Mouse (Mus musculus) Patski (cell line): ENCODE results near the gene Lcn10. TPM values are rescaled to one million over a fixed set of nuclear protein-coding genes. Genes with fewer than 3 reads are reported as not detected.

Experiments used
- ATAC-seq: fragments of 100-300 bp; one replicate; pipeline ENCODE4 v1.8.0; 2021
- CTCF ChIA-PET: fragments of 350-600 bp; sonication (Branson Sonifier 250); formaldehyde crosslinking; loops from one replicate; lab custom pipeline; 2022; ENCODE audit warnings: inconsistent platforms; lab: Charles Lee
- POLR2A ChIA-PET: fragments of 350-600 bp; sonication (Branson Sonifier 250); formaldehyde crosslinking; loops from one replicate; lab custom pipeline; 2022; ENCODE audit warnings: antibody characterized with exemption, inconsistent platforms; lab: Charles Lee
- DNase-seq: peaks from one replicate; pipeline ENCODE4 v3.0.0-alpha.2; 2011; ENCODE audit warnings: low read depth, low spot score
- H3K27me3 ChIP-seq: fragments of 371-371 bp; one replicate; pipeline ENCODE4 v1.5.1; 2021
- CTCF ChIP-seq: fragments of 100-300 bp; IDR thresholded peaks from one replicate; pipeline ENCODE4 v1.5.1; 2021
- in situ Hi-C: fragments of 300-500 bp; cut with MboI; formaldehyde crosslinking; loops from 3 replicates; pipeline ENCODE4 v1.11.1; 2018; ENCODE audit warnings: low pct_unique_long_range_greater_than_20kb, mixed read lengths
- polyA plus RNA-seq: library from polyadenylated mRNA; unstranded; gene quantifications from one replicate; pipeline ENCODE4 v1.2.3, GENCODE M21; 2021

Lcn10 gene
- polyA plus RNA-seq: not detected

- DNase-seq: no peak
- ChIA-PET CTCF (no interaction called here), POLR2A (no interaction called here)
- peaks cover 26% of the 10 kb centered on the region for H3K27me3 ChIP-seq
- ATAC-seq: no peak
- no peak for TF ChIP-seq CTCF
- in situ Hi-C loops: no loop called here
These were observed at the start of gene Lcn10 for GRCm38 (mm10) chr2:25682426-25682825. Gene Lcn10 (plus strand): TSS chr2:25682726.

GRCm38 (mm10) chr2:25633616-25634015 lies 48.9 kb upstream of the Lcn10 start:
- no peak for TF ChIP-seq CTCF
- H3K27me3 ChIP-seq: peaks cover 12% of the 10 kb centered on the region
- DNase-seq (no peak), ATAC-seq (no peak)
- in situ Hi-C loops: no loop called here
- CTCF ChIA-PET: no interaction called here
- POLR2A ChIA-PET: no interaction called here

GRCm38 (mm10) chr2:25634046-25634445 lies 48.5 kb upstream of the Lcn10 start:
- POLR2A ChIA-PET: no interaction called here
- peaks cover 12% of the 10 kb centered on the region for H3K27me3 ChIP-seq
- DNase-seq: no peak
- no peak for ATAC-seq
- no peak for TF ChIP-seq CTCF
- in situ Hi-C loops: no loop called here
- CTCF ChIA-PET: no interaction called here

GRCm38 (mm10) chr2:25639890-25640289 lies 42.6 kb upstream of the Lcn10 start:
- CTCF ChIA-PET: no interaction called here
- in situ Hi-C loops: no loop called here
- DNase-seq (no peak), ATAC-seq (no peak)
- H3K27me3 ChIP-seq: peaks cover 11% of the 10 kb centered on the region
- POLR2A ChIA-PET: interaction anchor here (0.6 kb wide), 1 partner anchor 363 kb away, joined by 5 read pairs; no protein-coding TSS in a partner anchor
- peak; percentile 60 for TF ChIP-seq CTCF

- peaks cover 12% of the 10 kb centered on the region for H3K27me3 ChIP-seq
- no peak for TF ChIP-seq CTCF
- POLR2A ChIA-PET: interaction anchor here (0.8 kb wide), 1 partner anchor 9 kb away, joined by 3 read pairs; no protein-coding TSS in a partner anchor
- CTCF ChIA-PET: no interaction called here
- ATAC-seq: no peak
- DNase-seq: no peak
- in situ Hi-C loops: no loop called here
These were observed 29.6 kb upstream of the Lcn10 start, which contains the start of gene Lcn8 for GRCm38 (mm10) chr2:25652902-25653301. Gene Lcn8 (plus strand): TSS chr2:25653120.

- CTCF ChIA-PET: interaction anchor here (1.1 kb wide), 1 partner anchor 16 kb away, joined by 3 read pairs; no protein-coding TSS in a partner anchor
- no peak for ATAC-seq
- no peak for TF ChIP-seq CTCF
- in situ Hi-C loops: no loop called here
- POLR2A ChIA-PET: no interaction called here
- H3K27me3 ChIP-seq: peaks cover 12% of the 10 kb centered on the region
- DNase-seq: no peak
These were observed 28.0 kb upstream of the Lcn10 start for GRCm38 (mm10) chr2:25654502-25654901.

- DNase-seq: no peak
- CTCF ChIA-PET: interaction anchor here (0.6 kb wide), 1 partner anchor 29 kb away, joined by 3 read pairs; the partner anchor contains the start of gene Fcna
- no peak for ATAC-seq
- in situ Hi-C loops: no loop called here
- H3K27me3 ChIP-seq: peaks cover 9% of the 10 kb centered on the region
- POLR2A ChIA-PET: interaction anchor here (0.7 kb wide), 1 partner anchor 61 kb away, joined by 13 read pairs; no protein-coding TSS in a partner anchor
- no peak for TF ChIP-seq CTCF
These were observed 25.8 kb upstream of the Lcn10 start for GRCm38 (mm10) chr2:25656691-25657090.

- CTCF ChIA-PET: interaction anchor here (0.6 kb wide), 1 partner anchor 29 kb away, joined by 3 read pairs; the partner anchor contains the start of gene Fcna
- no peak for TF ChIP-seq CTCF
- DNase-seq (peak; percentile 48), ATAC-seq (no peak)
- POLR2A ChIA-PET: no interaction called here
- H3K27me3 ChIP-seq: peaks cover 6% of the 10 kb centered on the region
- in situ Hi-C loops: no loop called here
These were observed 25.3 kb upstream of the Lcn10 start for GRCm38 (mm10) chr2:25657246-25657645.

- CTCF ChIA-PET: no interaction called here
- TF ChIP-seq CTCF: no peak
- DNase-seq (no peak), ATAC-seq (no peak)
- POLR2A ChIA-PET: no interaction called here
- peaks cover 2% of the 10 kb centered on the region for H3K27me3 ChIP-seq
- in situ Hi-C loops: no loop called here
These were observed 24.9 kb upstream of the Lcn10 start, which contains the start of gene Lcn5 for GRCm38 (mm10) chr2:25657652-25658051. Gene Lcn5 (plus strand): TSS chr2:25657952.

GRCm38 (mm10) chr2:25660279-25660678 lies 22.2 kb upstream of the Lcn10 start:
- TF ChIP-seq CTCF: no peak

GRCm38 (mm10) chr2:25661245-25661970 lies 21.1 kb upstream of the Lcn10 start:
- ChIA-PET POLR2A (no interaction called here), CTCF (interaction anchor here (1.4 kb wide), 1 partner anchor 43 kb away, joined by 3 read pairs; no protein-coding TSS in a partner anchor)
- no peak for TF ChIP-seq CTCF
- in situ Hi-C loops: no loop called here
- no peaks in the 10 kb centered on the region for H3K27me3 ChIP-seq
- ATAC-seq: no peak
- DNase-seq: no peak

More at GRCm38 (mm10) chr2:25660279-25660678, 22.2 kb upstream of the Lcn10 start:
- ATAC-seq (no peak), DNase-seq (no peak)
- in situ Hi-C loops: no loop called here
- H3K27me3 ChIP-seq: no peaks in the 10 kb centered on the region
- ChIA-PET POLR2A (no interaction called here), CTCF (no interaction called here)
